Mouse (Mus musculus) embryonic facial prominence, embryonic 15.5 days (tissue): Measurements from ENCODE around the gene Sipa1l2. TPM values are rescaled to one million over a fixed set of nuclear protein-coding genes. Genes with fewer than 3 reads are reported as not detected.
A peak's percentile ranks its signal among the peaks of the same experiment; 100 is the strongest.

Experiments used
- ATAC-seq: fragments of 200-750 bp; cut with Nextera tagmentation; 2 replicates; pipeline ENCODE4 v1.8.0; 2017; ENCODE audit warnings: low read depth, moderate TSS enrichment; ENCODE audit not compliant: insufficient number of reproducible peaks, low FRiP score, low TSS enrichment
- H3K27ac ChIP-seq: fragments of 300-500 bp; sonication (generic); replicated peaks from 2 replicates; pipeline ENCODE4 v1.5.1; 2015; ENCODE audit warnings: mild to moderate bottlenecking, inconsistent platforms
- H3K27me3 ChIP-seq: fragments of 300-500 bp; sonication (generic); 2 replicates; pipeline ENCODE4 v1.6.1; 2015; ENCODE audit warnings: inconsistent platforms
- H3K36me3 ChIP-seq: fragments of 300-500 bp; sonication (generic); 2 replicates; pipeline ENCODE4 v1.6.1; 2015; ENCODE audit warnings: mild to moderate bottlenecking, inconsistent platforms
- H3K4me1 ChIP-seq: fragments of 300-500 bp; sonication (generic); 2 replicates; pipeline ENCODE4 v1.6.1; 2015; ENCODE audit warnings: inconsistent platforms
- H3K4me2 ChIP-seq: fragments of 300-500 bp; sonication (generic); replicated peaks from 2 replicates; pipeline ENCODE4 v1.6.1; 2015; ENCODE audit warnings: mild to moderate bottlenecking, inconsistent platforms
- H3K4me3 ChIP-seq: fragments of 300-500 bp; sonication (generic); replicated peaks from 2 replicates; pipeline ENCODE4 v1.5.1; 2015; ENCODE audit warnings: mild to moderate bottlenecking, inconsistent platforms
- H3K9ac ChIP-seq: fragments of 300-500 bp; sonication (generic); 2 replicates; pipeline ENCODE4 v1.6.1; 2015; ENCODE audit warnings: inconsistent platforms
- H3K9me3 ChIP-seq: fragments of 300-500 bp; sonication (generic); replicated peaks from 2 replicates; pipeline ENCODE4 v1.6.1; 2016; ENCODE audit warnings: inconsistent platforms
- WGBS: fragments of 180-500 bp; shearing (Covaris S2); methylation state at CpG from one replicate; pipeline ENCODE4 v1.1.7; 2015; 5-methylcytosine and 5-hydroxymethylcytosine counted together
- polyA plus RNA-seq: library from polyadenylated mRNA; unstranded; fragments of >200 nt; fragmentation: Nextera tagmentation; extraction: Ambion mirVana; gene quantifications from 2 replicates; pipeline ENCODE4 v1.2.1, GENCODE M21; 2015

Sipa1l2 gene
- polyA plus RNA-seq, result 12.6 and 12.8 TPM in 2 replicates

DNA sequence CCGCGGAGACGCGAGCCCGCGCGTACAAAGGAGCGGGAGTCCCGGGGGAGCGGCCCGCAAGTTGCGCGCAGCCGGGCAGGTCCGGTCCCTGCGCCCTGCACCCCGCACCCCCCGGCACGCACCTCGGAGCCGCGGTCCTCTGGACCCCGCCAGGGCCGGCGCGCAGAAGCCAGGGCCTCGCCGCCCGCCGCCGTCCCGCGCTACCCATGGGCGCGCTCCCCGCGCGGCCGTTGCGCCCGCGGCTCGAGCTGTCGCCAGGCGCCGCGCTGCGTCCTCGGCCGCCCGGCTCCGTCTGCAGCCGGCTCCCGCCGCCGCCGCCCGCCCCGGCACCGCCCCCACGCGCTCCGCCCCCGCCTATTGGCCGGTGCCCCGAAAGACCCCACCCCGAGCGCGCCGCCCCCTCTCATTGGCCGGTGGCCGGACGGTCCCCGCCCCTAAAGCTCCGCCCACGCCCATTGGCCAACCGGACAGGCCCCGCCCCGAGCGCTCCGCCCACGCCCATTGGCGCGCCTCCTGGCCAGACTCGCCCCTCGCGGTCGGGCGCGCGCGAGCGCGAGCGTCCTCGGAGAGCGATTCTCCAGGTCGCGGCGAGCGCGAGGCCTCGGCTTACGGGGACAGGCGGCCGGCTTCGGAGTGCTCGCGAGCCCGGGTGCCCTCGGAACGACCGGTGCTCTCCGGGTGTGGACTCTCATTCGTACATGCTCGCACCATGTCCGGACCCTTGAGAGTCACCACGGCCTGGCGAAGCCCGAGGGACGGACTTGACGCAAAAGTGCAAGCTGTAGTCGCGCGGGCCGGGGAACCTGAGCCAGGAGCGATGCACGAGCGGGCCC is at the start of gene Sipa1l2:
Gene Sipa1l2 (minus strand): TSS at position 276 of the 833 bp plus-strand sequence.
- H3K4me3 ChIP-seq, result peak within 1 kb of the TSS; percentile 69
- peak within 1 kb of the TSS; percentile 89 for H3K4me2 ChIP-seq
- under 1% methylated on average over 127 of the region's 129 CpGs for WGBS
- H3K27ac ChIP-seq, result peak within 1 kb of the TSS; percentile 69
- peaks cover 18% of the 10 kb centered on the region for H3K4me1 ChIP-seq
- no peaks in the 10 kb centered on the region for H3K36me3 ChIP-seq
- H3K9me3 ChIP-seq, result no peaks in the 10 kb centered on the region
- peak within 1 kb of the TSS; percentile 73 for H3K9ac ChIP-seq
- peak; percentile 92 for ATAC-seq
- no peaks in the 10 kb centered on the region for H3K27me3 ChIP-seq

DNA sequence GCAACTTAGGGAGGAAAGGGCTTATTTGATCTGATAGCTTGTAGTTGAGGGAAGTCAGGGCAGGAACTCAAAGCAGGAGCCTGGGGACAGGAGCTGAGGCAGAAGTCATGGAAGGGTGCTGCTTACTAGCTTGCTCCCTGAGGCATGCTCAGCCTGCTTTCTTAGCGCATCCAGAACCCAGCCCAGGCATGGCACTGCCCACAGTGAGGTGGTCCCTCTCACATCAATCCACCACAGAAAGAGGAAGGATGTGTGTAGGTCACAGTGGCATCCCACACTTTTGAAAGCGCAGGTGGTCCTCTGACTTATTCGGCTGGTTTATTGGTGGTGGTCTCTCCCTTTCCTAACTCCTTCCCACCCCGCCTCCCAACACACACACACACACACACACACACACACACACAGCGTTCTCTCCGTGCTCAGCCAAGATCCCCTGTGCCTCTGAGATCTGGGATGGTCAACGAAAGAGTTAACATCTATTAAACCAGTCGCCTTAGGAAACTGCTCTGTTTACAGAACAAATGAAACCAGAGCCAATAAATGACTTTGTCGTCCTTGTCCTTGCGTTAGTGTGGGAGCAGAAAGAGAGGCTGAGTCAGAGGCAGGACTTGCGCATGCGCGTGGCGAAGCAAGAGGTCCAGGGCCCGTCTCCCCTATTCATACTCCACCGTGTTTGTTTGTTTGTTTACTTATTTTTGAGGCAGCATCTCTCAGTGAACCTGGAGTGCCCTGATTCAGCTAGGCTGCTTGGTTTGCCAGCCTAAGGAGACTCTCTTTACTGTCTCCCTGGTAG is 49.1 kb upstream of the Sipa1l2 start:
- 62% methylated on average over 16 of the region's 16 CpGs for WGBS
- no peaks in the 10 kb centered on the region for H3K27me3 ChIP-seq
- no peak overlapping the region for H3K9ac ChIP-seq
- H3K4me1 ChIP-seq, result 0 out of 2 replicates have a peak, but pooled peaks cover 8% of the 10 kb centered on the region
- no peak overlapping the region for H3K4me3 ChIP-seq
- H3K36me3 ChIP-seq, result no peaks in the 10 kb centered on the region
- no peaks in the 10 kb centered on the region for H3K9me3 ChIP-seq
- no peak overlapping the region for H3K27ac ChIP-seq
- ATAC-seq, result no peak
- no peak overlapping the region for H3K4me2 ChIP-seq

DNA sequence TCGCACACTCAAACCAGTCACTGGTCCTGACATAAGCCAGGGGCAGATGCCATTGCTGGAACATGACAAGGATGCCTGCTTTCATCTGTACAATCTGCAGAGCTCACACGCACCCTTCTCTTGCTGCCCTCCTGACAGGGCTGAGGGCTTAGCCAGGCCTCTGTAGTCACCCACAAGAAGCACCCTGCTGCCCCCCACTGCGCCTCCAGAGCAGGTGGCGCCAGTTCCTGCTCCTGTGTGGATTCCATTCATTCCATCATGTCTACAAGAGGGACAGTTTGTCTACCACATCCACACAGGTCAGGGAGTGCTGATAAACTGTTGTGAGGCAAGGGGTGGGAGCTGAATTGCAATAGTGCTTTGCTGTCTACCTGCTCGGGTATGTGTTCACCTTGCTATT is 47.3 kb upstream of the Sipa1l2 start:
- no peak overlapping the region for H3K27ac ChIP-seq
- no peak overlapping the region for H3K4me3 ChIP-seq
- no peaks in the 10 kb centered on the region for H3K36me3 ChIP-seq
- no peak overlapping the region for H3K9ac ChIP-seq
- no peaks in the 10 kb centered on the region for H3K9me3 ChIP-seq
- H3K4me1 ChIP-seq, result 0 out of 2 replicates have a peak, but pooled peaks cover 8% of the 10 kb centered on the region
- 63% methylated on average over 5 of the region's 5 CpGs for WGBS
- no peaks in the 10 kb centered on the region for H3K27me3 ChIP-seq
- no peak overlapping the region for H3K4me2 ChIP-seq
- ATAC-seq, result no peak

DNA sequence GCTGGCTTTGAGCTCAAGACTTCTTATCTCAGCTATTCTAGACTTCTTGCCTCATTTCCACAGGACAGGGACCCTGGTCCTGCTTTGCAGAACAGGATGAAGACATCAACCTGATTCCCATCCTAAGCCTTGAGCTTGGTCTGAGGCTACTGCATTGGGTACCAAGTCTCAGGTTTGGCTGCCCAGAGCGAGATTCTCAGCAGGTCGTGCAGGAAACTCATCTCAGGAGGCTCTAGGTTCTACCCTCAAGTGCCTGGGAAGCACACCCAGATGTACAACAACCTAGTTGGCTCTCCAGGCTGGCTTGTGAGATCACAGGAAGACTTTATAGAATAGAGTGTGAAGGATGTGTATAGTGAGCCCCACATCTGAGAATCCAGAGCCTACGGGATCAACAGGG is 46.4 kb upstream of the Sipa1l2 start:
- no peak overlapping the region for H3K9ac ChIP-seq
- H3K9me3 ChIP-seq, result no peaks in the 10 kb centered on the region
- ATAC-seq, result no peak
- H3K4me3 ChIP-seq, result no peak overlapping the region
- no peak overlapping the region for H3K4me2 ChIP-seq
- peaks cover 10% of the 10 kb centered on the region; the same call in 1 of the 2 replicates for H3K4me1 ChIP-seq
- no peaks in the 10 kb centered on the region for H3K36me3 ChIP-seq
- H3K27ac ChIP-seq, result no peak overlapping the region
- 93% methylated on average over 3 of the region's 3 CpGs for WGBS
- no peaks in the 10 kb centered on the region for H3K27me3 ChIP-seq

DNA sequence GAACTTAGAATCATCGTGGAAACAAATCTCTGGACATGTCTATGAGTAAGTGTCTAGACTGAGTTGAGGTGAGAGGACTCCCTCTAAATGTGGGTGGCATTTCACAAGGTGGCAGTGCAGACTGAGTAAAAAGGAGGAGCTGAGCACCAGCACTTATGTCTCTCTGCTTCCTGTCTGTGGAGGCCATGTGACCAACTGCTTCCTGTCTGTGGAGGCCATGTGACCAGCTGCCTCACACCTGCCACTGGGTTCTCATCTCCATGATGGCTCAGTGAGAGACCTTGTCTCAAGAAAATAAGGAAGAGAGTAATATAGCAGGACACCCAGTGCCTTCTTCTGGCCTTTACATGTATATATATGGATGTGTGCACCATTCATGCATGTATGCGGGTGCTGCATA is 43.9 kb upstream of the Sipa1l2 start:
- Histone ChIP-seq H3K4me1 (peaks cover 5% of the 10 kb centered on the region; the same call in 1 of the 2 replicates), H3K36me3 (no peaks in the 10 kb centered on the region), H3K4me2 (no peak overlapping the region), H3K27ac (no peak overlapping the region), H3K27me3 (no peaks in the 10 kb centered on the region), H3K9ac (no peak overlapping the region), H3K4me3 (no peak overlapping the region), H3K9me3 (no peaks in the 10 kb centered on the region)
- WGBS, result 88% methylated on average over 2 of the region's 2 CpGs
- ATAC-seq, result no peak

DNA sequence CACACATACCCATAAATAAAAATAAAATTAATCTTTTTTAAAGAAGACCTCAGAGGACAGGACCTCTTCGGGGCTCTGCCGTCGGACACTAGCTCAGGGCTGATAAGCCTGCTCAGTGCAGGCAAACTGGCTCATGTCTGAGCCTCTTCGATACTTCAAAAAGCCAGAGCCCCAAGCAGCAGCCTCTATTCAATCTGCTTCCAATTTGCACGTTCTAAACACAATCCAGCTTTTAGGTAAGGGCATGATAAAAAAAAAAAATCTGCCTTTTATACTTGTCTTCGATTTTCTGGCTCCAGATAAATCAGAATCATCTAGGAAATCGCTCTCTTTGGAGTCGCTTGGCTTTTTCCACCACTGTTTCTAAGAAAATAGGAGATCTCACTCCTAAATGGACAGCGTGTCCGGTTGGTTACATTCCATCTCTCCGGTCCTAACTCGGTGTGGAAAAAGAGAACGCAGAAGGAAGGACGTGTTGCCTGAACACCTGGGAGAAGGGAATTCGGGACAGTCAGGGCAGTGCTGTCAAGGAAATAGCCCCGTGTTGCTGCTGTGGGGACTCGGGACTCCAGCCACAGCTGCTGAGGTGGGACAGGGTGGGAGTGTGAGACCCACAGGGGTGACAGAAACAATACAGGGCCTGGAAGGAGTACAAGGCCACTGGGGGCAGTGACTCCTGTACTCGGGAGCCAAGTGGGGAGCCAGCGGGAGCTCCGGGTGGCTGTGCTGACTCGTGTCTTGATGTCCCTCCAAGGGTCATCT is 42.4 kb upstream of the Sipa1l2 start:
- Histone ChIP-seq H3K9ac (no peak overlapping the region), H3K4me2 (no peak overlapping the region), H3K27me3 (no peaks in the 10 kb centered on the region), H3K36me3 (no peaks in the 10 kb centered on the region), H3K9me3 (no peaks in the 10 kb centered on the region), H3K4me3 (no peak overlapping the region), H3K27ac (no peak overlapping the region), H3K4me1 (peaks cover 5% of the 10 kb centered on the region; the same call in 1 of the 2 replicates)
- no peak for ATAC-seq
- WGBS, result 46% methylated on average over 21 of the region's 21 CpGs

DNA sequence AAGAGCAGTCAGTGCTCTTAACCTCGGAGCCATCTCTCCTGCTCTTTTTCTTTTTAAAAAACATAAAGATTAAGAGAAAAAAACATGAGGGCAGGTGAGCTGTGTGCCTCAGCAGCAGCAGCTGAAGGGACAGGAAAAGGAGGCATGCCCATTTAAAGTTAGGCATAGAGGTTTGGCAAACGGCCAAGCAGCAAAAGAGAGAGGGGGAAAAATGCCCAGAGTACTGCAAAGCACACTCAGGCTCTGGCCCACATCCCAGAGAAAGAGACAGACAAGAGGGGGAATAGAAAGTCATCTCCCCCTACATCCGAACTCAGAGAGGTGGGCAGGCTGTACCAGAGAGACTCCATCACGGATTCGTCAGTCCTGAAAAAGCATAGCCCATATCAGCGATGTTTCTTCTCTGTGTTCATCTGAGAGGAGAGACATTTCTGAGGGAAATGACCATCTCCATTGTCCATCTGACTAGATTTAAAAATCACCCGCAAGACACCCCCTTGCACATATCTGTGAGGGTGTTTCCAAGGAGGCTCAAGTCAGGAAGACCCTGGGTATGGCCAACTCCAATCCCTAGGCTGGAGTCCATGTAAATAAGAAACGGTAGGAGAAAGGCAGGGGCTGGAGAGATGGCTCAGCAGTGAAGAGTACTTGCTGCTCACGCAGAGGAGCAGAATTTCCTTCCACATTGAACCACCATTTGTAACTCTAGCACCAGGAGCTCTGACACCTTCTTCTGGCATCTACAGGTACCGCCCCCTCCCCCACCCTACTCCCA is 41.6 kb upstream of the Sipa1l2 start:
- Histone ChIP-seq H3K4me2 (no peak overlapping the region), H3K36me3 (no peaks in the 10 kb centered on the region), H3K9ac (no peak overlapping the region), H3K4me1 (peaks cover 5% of the 10 kb centered on the region; the same call in 1 of the 2 replicates), H3K27me3 (no peaks in the 10 kb centered on the region), H3K27ac (no peak overlapping the region), H3K9me3 (no peaks in the 10 kb centered on the region), H3K4me3 (no peak overlapping the region)
- 70% methylated on average over 10 of the region's 10 CpGs for WGBS
- ATAC-seq, result no peak

DNA sequence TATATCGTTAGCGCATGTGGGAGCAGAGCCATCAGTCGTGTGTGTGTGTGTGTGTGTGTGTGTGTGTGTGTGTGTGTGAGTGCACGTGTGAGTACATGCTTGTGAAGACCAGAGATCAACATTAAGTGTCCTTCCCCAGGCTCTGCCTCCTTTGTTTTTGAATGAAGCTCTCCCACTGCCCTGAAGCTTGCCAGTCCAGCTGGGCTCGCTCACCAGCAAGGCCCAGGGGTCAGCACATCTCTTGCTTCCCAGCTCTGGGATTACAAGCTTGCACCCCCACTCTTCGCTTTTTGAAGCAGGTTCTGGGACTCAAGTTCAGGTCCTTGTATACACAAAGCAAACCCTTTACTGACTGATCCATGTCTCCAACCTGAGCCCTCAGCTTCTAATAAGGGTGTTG is 40.1 kb upstream of the Sipa1l2 start:
- no peaks in the 10 kb centered on the region for H3K9me3 ChIP-seq
- no peak overlapping the region for H3K4me2 ChIP-seq
- no peak overlapping the region for H3K27ac ChIP-seq
- ATAC-seq, result no peak
- H3K4me3 ChIP-seq, result no peak overlapping the region
- H3K36me3 ChIP-seq, result no peaks in the 10 kb centered on the region
- H3K4me1 ChIP-seq, result peaks cover 13% of the 10 kb centered on the region
- H3K27me3 ChIP-seq, result no peaks in the 10 kb centered on the region
- WGBS, result 90% methylated on average over 6 of the region's 6 CpGs
- H3K9ac ChIP-seq, result no peak overlapping the region

DNA sequence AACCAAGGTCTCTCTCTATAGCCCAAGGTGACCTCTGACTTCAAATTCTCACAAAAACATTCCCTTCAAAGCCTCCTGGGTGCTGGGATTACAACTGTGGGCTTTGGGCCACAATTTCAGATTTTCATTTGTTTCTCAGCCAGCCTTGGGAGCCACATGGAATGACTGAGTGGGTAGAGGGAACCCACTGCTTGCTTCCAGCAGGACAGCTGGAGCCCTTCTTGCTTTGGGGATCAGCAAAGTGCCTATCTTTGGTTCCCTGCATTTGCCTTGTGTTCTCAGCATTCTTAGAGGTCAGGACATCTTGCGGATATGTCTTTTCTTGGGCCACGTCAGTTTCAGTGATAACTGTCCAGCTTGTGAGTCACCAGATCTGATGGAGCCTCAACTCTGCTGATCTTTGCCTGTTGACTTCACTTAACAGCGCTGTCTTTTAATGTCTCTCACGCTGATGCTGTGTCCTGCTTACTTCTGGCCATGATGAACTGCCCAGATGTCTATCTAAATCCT is 38.2 kb upstream of the Sipa1l2 start:
- Histone ChIP-seq H3K9me3 (no peaks in the 10 kb centered on the region), H3K4me3 (no peak overlapping the region), H3K4me2 (no peak overlapping the region), H3K27me3 (no peaks in the 10 kb centered on the region), H3K36me3 (no peaks in the 10 kb centered on the region), H3K9ac (no peak overlapping the region), H3K27ac (no peak overlapping the region), H3K4me1 (peaks cover 15% of the 10 kb centered on the region)
- WGBS, result 87% methylated on average over 4 of the region's 4 CpGs
- ATAC-seq, result no peak

DNA sequence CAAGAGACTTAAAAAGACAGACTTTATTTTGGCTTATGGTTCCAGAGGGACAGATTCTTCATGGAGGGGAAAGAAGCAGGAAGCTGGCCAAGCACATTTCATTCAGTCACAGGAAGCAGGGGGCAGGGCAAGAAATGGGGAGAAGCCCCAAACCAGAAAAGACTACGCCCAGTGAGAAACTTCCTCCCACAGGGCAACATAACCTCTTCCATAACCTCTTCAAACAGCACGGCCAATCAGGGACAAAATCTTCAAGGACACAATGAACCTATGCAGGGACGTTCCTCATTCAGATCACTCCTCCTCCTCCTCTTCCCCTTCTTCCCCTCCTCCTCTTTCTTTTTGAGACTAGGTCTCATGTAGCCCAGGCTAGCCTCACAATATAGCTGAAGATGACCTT is 37.3 kb upstream of the Sipa1l2 start:
- Histone ChIP-seq H3K4me2 (no peak overlapping the region), H3K9ac (no peak overlapping the region), H3K27me3 (no peaks in the 10 kb centered on the region), H3K36me3 (no peaks in the 10 kb centered on the region), H3K9me3 (no peaks in the 10 kb centered on the region), H3K4me3 (no peak overlapping the region), H3K27ac (no peak overlapping the region), H3K4me1 (peaks cover 15% of the 10 kb centered on the region)
- WGBS, result 70% methylated on average over 3 of the region's 3 CpGs
- ATAC-seq, result no peak
